Mouse (Mus musculus): ENCODE measurements at regions not wholly inside any gene's neighbourhood (a gene's known extent, or its start where the extent isn't known, plus 50 kb on each side); places are given as distances from the start of the nearest gene placed in this dataset.

GRCm38 (mm10) chr16:93417831-93418230 is 186.0 kb downstream of the Setd4 start:
- no peak for DNase-seq (ENCODE audit: inconsistent age in 2 of 2, low spot score in 1 of 2)

- DNase-seq (ENCODE audit: inconsistent age in 2 of 2, low spot score in 1 of 2), result no peak
These were observed 211.7 kb downstream of the Setd4 start for GRCm38 (mm10) chr16:93392024-93392675.

- no peak for DNase-seq (ENCODE audit: inconsistent age in 2 of 2, low spot score in 1 of 2)
These were observed 216.2 kb downstream of the Setd4 start for GRCm38 (mm10) chr16:93387578-93388116.

DNA sequence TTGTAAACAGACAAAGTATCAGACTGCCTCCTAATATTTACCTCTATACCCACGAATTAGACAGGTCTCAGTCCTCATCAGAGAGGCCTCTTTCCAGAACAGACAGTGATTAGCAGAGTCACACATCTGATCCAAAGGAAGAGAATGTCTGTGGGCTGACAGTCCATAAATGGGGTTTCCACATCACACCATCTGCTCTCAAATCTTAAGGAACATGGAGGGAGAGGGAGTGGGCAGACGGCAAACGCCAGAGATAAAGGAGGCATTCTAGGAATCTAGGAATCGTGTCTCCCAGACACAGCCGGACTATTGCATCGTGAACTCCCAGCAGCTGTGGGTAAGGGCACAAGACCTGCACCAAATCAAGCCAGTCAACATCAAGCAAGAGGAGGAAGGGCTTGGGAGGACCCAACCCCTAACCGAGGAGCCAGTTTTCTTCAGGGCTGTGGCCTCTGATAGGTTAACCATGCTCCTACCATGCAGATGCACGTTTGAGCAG is 219.8 kb downstream of the Setd4 start:
- DNase-seq (ENCODE audit: inconsistent age in 2 of 2, low spot score in 1 of 2), result no peak

DNA sequence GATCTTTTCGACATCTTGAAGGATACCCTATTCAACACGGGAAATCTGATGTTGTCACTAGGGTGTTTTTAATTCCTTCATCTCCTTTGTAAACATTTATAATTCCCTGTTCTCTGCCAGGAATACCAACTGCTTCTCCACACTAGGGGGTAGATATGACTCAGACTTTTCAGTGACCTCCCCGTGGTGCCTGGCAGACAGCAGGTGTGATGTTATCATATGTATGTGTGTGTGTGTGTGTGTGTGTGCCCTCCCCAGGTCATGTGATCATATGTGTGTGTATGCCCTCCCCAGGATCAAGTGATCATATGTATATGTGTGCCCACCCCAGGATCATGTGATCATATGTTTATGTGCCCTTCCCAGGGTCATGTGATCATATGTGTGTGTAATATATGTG is 220.9 kb downstream of the Setd4 start:
- no peak for DNase-seq (ENCODE audit: inconsistent age in 2 of 2, low spot score in 1 of 2)

DNA sequence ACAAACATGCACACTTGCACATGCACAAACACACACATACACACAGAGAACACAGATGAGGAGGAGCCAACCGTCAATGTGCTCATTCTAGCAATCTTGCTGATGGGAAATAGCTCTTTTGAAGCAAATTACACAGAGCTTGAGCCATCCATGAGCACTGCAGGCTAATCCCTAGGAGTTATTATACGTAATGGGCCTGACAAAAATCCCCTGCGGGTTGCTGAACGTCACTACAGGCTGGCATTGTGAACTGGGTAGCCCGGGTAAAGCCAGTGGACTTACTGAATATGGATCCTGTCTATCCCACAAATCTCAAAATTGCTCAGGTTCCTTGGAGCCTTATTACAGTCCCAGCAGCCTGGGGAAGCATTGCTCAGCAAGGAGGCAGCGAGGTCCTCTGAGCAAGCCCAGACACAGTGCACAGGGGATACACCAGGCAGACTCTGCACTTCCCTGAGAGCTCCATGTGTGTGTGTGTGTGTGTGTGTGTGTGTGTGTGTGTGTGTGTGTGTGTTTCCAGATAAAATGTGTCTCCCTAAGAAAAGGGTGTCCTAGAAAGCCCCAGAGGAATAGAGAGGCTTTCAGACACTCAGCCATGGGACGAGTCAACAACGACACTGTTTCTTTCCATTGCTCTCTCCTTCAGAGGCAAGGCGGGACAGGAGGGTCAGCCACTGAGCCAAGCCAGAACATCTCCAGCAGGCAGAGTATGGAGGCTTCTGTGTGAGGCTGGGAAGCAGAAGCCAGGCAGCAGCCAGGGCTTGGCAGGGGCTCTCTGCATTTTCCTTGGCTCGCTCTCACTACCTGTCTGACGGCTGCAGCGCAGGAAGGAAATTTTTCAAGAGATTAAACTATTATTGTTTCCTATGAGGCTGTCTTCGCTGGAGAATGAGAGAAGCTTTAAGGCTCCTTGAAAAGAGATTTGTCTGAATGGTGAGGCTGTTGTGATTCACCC is 222.9 kb downstream of the Setd4 start:
- no peak for DNase-seq (ENCODE audit: inconsistent age in 2 of 2, low spot score in 1 of 2)

DNA sequence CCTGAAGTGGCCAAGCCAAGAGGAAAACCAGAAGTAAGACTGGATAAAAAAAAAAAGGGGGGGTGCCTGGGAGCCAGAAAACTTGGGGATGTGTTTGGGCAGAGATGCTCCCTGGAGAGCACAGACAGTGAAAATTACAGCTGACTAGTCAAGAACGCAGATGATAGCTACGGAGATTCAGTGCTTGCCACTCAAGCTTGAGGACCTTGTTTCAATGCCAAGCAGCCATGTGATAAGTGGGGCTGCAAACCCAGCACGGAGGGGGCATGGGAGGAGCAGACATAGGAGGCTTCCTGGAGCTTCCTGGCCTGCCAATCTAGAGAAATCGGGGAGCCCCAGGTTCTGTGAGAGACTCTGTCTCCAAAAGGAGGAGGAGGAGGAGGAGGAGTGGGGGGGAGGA is 223.7 kb downstream of the Setd4 start:
- no peak for DNase-seq (ENCODE audit: inconsistent age in 2 of 2, low spot score in 1 of 2)

DNA sequence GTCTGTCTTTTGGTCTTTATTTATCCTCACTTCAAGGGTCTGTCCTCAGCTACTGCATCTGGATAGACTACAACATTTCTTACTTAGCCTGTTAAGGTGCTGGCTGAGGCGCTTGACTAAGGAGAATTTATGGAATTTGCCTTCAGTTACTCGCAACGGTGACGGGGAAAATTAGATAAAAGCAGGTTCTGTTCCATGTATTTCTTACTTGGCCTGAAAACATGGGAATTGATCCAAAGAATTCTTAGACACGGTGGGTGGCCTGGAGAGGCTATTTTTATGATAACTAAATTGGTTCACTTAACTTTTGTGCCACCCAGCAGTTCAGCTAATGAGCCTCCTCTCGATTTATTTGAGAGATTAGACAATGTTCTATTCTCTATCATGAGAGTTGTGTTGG is 224.3 kb downstream of the Setd4 start:
- no peak for DNase-seq (ENCODE audit: inconsistent age in 2 of 2, low spot score in 1 of 2)

DNA sequence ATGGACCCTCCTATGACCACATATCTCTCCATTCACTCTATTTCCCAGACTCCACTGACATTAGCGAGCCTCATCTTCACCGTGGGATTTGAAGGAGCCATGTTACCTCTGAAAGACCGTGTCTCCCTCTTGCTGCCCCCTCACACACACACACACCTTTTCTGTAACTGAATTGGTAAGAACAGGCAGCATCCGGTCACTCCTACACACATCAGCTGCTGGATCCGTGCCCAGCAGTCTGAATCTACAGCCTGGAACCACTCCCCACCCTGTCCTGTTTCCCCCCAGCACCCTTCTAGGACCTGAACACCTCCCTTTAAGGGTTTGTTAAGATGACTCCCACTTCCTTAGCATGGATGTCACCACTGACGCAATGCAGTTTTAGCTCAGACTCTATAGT is 229.2 kb downstream of the Setd4 start:
- DNase-seq (ENCODE audit: inconsistent age in 2 of 2, low spot score in 1 of 2), result no peak

- DNase-seq (ENCODE audit: inconsistent age in 2 of 2, low spot score in 1 of 2), result no peak
These were observed 234.1 kb downstream of the Setd4 start for GRCm38 (mm10) chr16:93369766-93370146.

GRCm38 (mm10) chr16:93368824-93369765 is 234.8 kb downstream of the Setd4 start:
- no peak for DNase-seq (ENCODE audit: inconsistent age in 2 of 2, low spot score in 1 of 2)

DNA sequence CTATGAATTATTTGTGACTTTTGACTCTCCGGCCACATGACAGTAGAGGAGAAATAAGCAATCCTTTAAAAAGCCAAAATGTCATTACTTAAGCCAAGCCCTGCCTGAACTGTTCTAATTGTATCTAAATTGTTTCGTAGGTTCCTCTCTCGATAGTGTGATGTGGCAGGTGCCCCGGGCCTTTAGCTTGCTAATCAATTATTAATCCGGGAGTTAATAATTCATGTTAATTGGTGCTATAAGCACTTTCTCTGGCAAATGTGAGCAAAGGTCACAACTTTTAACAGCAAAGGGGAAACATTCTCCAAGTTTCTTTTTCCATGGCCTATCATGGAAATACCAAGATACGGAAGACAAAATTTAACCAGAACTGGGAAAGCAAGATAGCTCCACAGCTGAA is 235.9 kb downstream of the Setd4 start:
- no peak for DNase-seq (ENCODE audit: inconsistent age in 2 of 2, low spot score in 1 of 2)

DNA sequence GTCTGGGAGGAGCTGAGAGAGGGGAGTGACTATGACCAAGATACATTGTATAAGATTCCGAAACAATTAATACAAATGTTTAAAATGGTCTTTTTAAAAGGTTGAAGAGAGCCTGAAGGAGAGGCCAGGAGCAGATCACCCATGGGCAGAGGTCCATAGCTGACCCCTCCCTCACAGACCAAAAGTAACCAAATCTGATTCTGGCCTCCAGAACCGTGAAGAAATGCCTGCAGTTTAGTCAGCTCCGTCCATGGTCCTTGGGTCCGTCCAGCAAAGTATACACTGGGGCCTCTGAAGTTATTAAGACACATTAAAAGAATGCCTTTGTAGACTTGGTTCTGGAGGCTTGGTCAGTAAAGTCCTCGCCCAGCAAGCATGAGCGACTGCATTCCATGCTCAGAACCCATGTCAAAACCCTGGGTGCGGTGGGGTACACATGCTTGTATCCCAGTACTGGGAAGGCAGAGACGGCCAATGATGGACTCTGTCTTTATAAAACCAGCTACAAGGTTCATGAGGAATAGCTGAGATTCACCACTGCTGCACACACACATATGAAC is 236.5 kb downstream of the Setd4 start:
- no peak for DNase-seq (ENCODE audit: inconsistent age in 2 of 2, low spot score in 1 of 2)

GRCm38 (mm10) chr16:93366383-93366941 is 237.4 kb downstream of the Setd4 start:
- DNase-seq (ENCODE audit: inconsistent age in 2 of 2, low spot score in 1 of 2), result no peak

GRCm38 (mm10) chr16:93365236-93365951 is 238.5 kb downstream of the Setd4 start:
- no peak for DNase-seq (ENCODE audit: inconsistent age in 2 of 2, low spot score in 1 of 2)

DNA sequence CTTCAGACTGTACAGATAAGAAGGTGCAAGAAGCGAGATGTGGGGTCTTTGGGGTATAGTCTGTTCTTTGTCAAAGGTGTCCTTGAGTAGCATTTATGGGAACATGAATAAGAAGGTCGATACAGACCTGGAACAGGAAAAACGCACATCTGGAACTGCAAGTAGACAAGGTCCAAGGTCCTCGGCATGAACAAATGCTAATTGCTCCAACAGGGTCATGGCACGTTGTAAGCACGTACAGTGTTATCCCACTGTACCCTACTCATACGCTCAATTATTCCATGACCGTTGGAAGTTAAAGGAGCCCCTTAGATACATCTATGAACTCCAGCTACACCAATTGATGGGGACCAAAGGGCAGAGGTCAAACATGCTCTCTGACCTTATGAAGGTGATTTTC is 244.1 kb downstream of the Setd4 start:
- no peak for DNase-seq (ENCODE audit: inconsistent age in 2 of 2, low spot score in 1 of 2)

GRCm38 (mm10) chr16:93358613-93359012 is 245.2 kb downstream of the Setd4 start:
- no peak for DNase-seq (ENCODE audit: inconsistent age in 2 of 2, low spot score in 1 of 2)

DNA sequence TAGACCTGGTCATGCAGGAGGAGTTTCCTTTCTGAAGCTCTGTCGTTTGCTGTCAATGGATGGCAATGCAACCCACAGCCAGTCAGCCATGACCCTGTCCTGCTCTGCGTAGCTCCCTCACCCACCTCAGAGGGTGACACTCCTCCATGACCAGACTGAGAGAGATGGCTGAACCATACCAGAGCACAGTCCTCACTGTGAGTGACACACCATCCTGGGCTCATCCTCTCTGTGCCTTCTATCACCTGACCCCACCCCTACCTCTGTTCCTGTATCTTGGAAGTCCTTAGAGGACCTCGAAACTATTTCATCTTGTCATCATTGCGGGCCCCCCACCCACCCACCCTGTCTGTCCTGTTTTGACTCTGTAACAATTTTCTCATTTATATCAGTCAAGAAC is 245.7 kb downstream of the Setd4 start:
- no peak for DNase-seq (ENCODE audit: inconsistent age in 2 of 2, low spot score in 1 of 2)

GRCm38 (mm10) chr16:93355204-93355899 is 248.5 kb downstream of the Setd4 start:
- no peak for DNase-seq (ENCODE audit: inconsistent age in 2 of 2, low spot score in 1 of 2)
